Mouse (Mus musculus) liver, embryonic 14.5 days (tissue): ENCODE results near the gene Baz2b.

Experiments
- CTCF ChIP-seq: IDR thresholded peaks from 2 replicates; pipeline ENCODE4 v1.5.1; 2016; ENCODE audit warnings: antibody characterized with exemption, low read depth, control low read depth
- EP300 ChIP-seq: IDR thresholded peaks from 2 replicates; pipeline ENCODE4 v1.6.1; 2016; ENCODE audit warnings: antibody characterized with exemption, low read depth

GRCm38 (mm10) chr2:59908048-59908447 is 301.6 kb downstream of the Baz2b start:
- TF ChIP-seq CTCF (no peak), EP300 (no peak)
